Mouse (Mus musculus) midbrain, embryonic 11.5 days (tissue): ENCODE measurements around the gene Efcab12. TPM values are rescaled to one million over a fixed set of nuclear protein-coding genes. Genes with fewer than 3 reads are reported as not detected.

Source experiments
- ATAC-seq: fragments of 200-750 bp; cut with Nextera tagmentation; 2 replicates; pipeline ENCODE4 v1.8.0; 2017; ENCODE audit warnings: moderate TSS enrichment, moderate library complexity; ENCODE audit not compliant: low FRiP score
- DNase-seq: peaks from one replicate; pipeline ENCODE4 v3.0.0; 2015; ENCODE audit warnings: low spot score; ENCODE audit errors: missing footprints
- H3K27ac ChIP-seq: fragments of 300-500 bp; sonication (generic); 2 replicates; pipeline ENCODE4 v1.5.1; 2014; ENCODE audit warnings: low read depth, low read length
- H3K27me3 ChIP-seq: fragments of 300-500 bp; sonication (generic); 2 replicates; pipeline ENCODE4 v1.6.1; 2014; ENCODE audit warnings: mild to moderate bottlenecking, low read length, moderate library complexity, mixed read lengths; ENCODE audit not compliant: control insufficient read depth, insufficient read depth
- H3K36me3 ChIP-seq: fragments of 300-500 bp; sonication (generic); 2 replicates; pipeline ENCODE4 v1.6.1; 2014; ENCODE audit warnings: mild to moderate bottlenecking, low read length, moderate library complexity, mixed read lengths; ENCODE audit not compliant: control insufficient read depth, insufficient read depth
- H3K4me1 ChIP-seq: fragments of 300-500 bp; sonication (generic); 2 replicates; pipeline ENCODE4 v1.6.1; 2014; ENCODE audit warnings: low read length; ENCODE audit not compliant: control insufficient read depth, insufficient read depth
- H3K4me2 ChIP-seq: fragments of 300-500 bp; sonication (generic); 2 replicates; pipeline ENCODE4 v1.6.1; 2014; ENCODE audit warnings: mild to moderate bottlenecking, moderate library complexity
- H3K4me3 ChIP-seq: fragments of 300-500 bp; sonication (generic); 2 replicates; pipeline ENCODE4 v1.5.1; 2014; ENCODE audit warnings: low read depth, low read length
- H3K9ac ChIP-seq: fragments of 300-500 bp; sonication (generic); 2 replicates; pipeline ENCODE4 v1.6.1; 2014; ENCODE audit warnings: low read length
- H3K9me3 ChIP-seq: fragments of 300-500 bp; sonication (generic); 2 replicates; pipeline ENCODE4 v1.6.1; 2016; ENCODE audit warnings: low read length; ENCODE audit not compliant: control insufficient read depth
- WGBS: fragments of 180-500 bp; shearing (Covaris S2); extraction: QIAGEN DNeasy Blood & Tissue Kit; methylation state at CpG from one replicate; pipeline ENCODE4 v1.1.7; 2014; 5-methylcytosine and 5-hydroxymethylcytosine counted together
- polyA plus RNA-seq: library from polyadenylated mRNA; unstranded; fragments of >200 nt; fragmentation: Nextera tagmentation; extraction: Ambion mirVana; gene quantifications from 2 replicates; pipeline ENCODE4 v1.2.1, GENCODE M21; 2014

Gene Efcab12
- polyA plus RNA-seq, 1 experiment from 2014 or later = 1.7 TPM

- Histone ChIP-seq H3K9me3 (no peaks in the 10 kb centered on the region), H3K4me1 (peaks cover 8% of the 10 kb centered on the region), H3K9ac (peak overlapping the region; percentile 74), H3K27ac (peak overlapping the region; percentile 78), H3K4me3 (peak overlapping the region; percentile 59), H3K4me2 (peak overlapping the region; percentile 71), H3K36me3 (peaks cover 5% of the 10 kb centered on the region; the same call in 1 of the 2 replicates), H3K27me3 (no peaks in the 10 kb centered on the region)
- WGBS = 5% methylated on average over 20 of the region's 20 CpGs
- no peak for DNase-seq
- ATAC-seq = no peak
Measured at GRCm38 (mm10) chr6:115852446-115853090, 14.4 kb upstream of the Efcab12 start.

GRCm38 (mm10) chr6:115848598-115849304, 10.5 kb upstream of the Efcab12 start:
- H3K27ac ChIP-seq = no peak overlapping the region
- H3K4me1 ChIP-seq = peaks cover 8% of the 10 kb centered on the region
- 95% methylated on average over 10 of the region's 10 CpGs for whole genome bisulfite sequencing
- H3K27me3 ChIP-seq = no peaks in the 10 kb centered on the region
- DNase-seq = no peak
- no peak overlapping the region for H3K4me2 ChIP-seq
- no peak overlapping the region for H3K9ac ChIP-seq
- H3K9me3 ChIP-seq = no peaks in the 10 kb centered on the region
- peaks cover 13% of the 10 kb centered on the region; the same call in 1 of the 2 replicates for H3K36me3 ChIP-seq
- H3K4me3 ChIP-seq = no peak overlapping the region
- no peak for ATAC-seq

GRCm38 (mm10) chr6:115846640-115847411, 8.6 kb upstream of the Efcab12 start:
- H3K4me3 ChIP-seq = no peak overlapping the region
- DNase-seq (peak; percentile 93), ATAC-seq (peak; percentile 22; the same call in 1 of the 2 replicates)
- peaks cover 18% of the 10 kb centered on the region; the same call in 1 of the 2 replicates for H3K36me3 ChIP-seq
- 50% methylated on average over 7 of the region's 8 CpGs for WGBS
- no peaks in the 10 kb centered on the region for H3K9me3 ChIP-seq
- no peaks in the 10 kb centered on the region for H3K27me3 ChIP-seq
- H3K4me2 ChIP-seq = no peak overlapping the region
- H3K4me1 ChIP-seq = peaks cover under 1% of the 10 kb centered on the region; the same call in 1 of the 2 replicates
- H3K27ac ChIP-seq = no peak overlapping the region
- no peak overlapping the region for H3K9ac ChIP-seq

- WGBS = 95% methylated on average over 4 of the region's 4 CpGs
- ATAC-seq = no peak
- Histone ChIP-seq H3K36me3 (peaks cover 18% of the 10 kb centered on the region; the same call in 1 of the 2 replicates), H3K9ac (no peak overlapping the region), H3K27me3 (no peaks in the 10 kb centered on the region), H3K4me2 (no peak overlapping the region), H3K9me3 (no peaks in the 10 kb centered on the region), H3K4me3 (no peak overlapping the region), H3K27ac (no peak overlapping the region), H3K4me1 (no peaks in the 10 kb centered on the region)
- DNase-seq = no peak
Measured at GRCm38 (mm10) chr6:115845006-115845405, 6.8 kb upstream of the Efcab12 start.

- Histone ChIP-seq H3K9me3 (no peaks in the 10 kb centered on the region), H3K4me3 (peak overlapping the region; percentile 18; the same call in 1 of the 2 replicates), H3K36me3 (peaks cover 5% of the 10 kb centered on the region; the same call in 1 of the 2 replicates), H3K9ac (no peak overlapping the region), H3K27ac (no peak overlapping the region), H3K4me2 (peak overlapping the region; percentile 43), H3K27me3 (no peaks in the 10 kb centered on the region), H3K4me1 (no peaks in the 10 kb centered on the region)
- ATAC-seq (peak; percentile 30; the same call in 1 of the 2 replicates), DNase-seq (no peak)
- WGBS = 64% methylated on average over 5 of the region's 5 CpGs
Measured at GRCm38 (mm10) chr6:115838745-115839144, 533 bp upstream of the Efcab12 start.

GRCm38 (mm10) chr6:115833861-115834260, 4.4 kb downstream of the Efcab12 start:
- no peak overlapping the region for H3K4me3 ChIP-seq
- DNase-seq = no peak
- H3K9ac ChIP-seq = no peak overlapping the region
- ATAC-seq = no peak
- H3K27me3 ChIP-seq = no peaks in the 10 kb centered on the region
- H3K9me3 ChIP-seq = no peaks in the 10 kb centered on the region
- H3K36me3 ChIP-seq = no peaks in the 10 kb centered on the region
- H3K27ac ChIP-seq = no peak overlapping the region
- H3K4me2 ChIP-seq = no peak overlapping the region
- H3K4me1 ChIP-seq = no peaks in the 10 kb centered on the region

- H3K27me3 ChIP-seq = no peaks in the 10 kb centered on the region
- WGBS = 88% methylated on average over 2 of the region's 2 CpGs
- DNase-seq = no peak
Measured at GRCm38 (mm10) chr6:115832152-115832850, 5.9 kb downstream of the Efcab12 start.

GRCm38 (mm10) chr6:115830779-115831601, 7.2 kb downstream of the Efcab12 start:
- Histone ChIP-seq H3K36me3 (no peaks in the 10 kb centered on the region), H3K27me3 (no peaks in the 10 kb centered on the region), H3K4me2 (no peak overlapping the region), H3K4me1 (no peaks in the 10 kb centered on the region), H3K9ac (no peak overlapping the region), H3K27ac (no peak overlapping the region), H3K9me3 (no peaks in the 10 kb centered on the region), H3K4me3 (no peak overlapping the region)
- WGBS = 88% methylated on average over 6 of the region's 6 CpGs
- DNase-seq (no peak), ATAC-seq (no peak)

More at GRCm38 (mm10) chr6:115832152-115832850, 5.9 kb downstream of the Efcab12 start:
- no peaks in the 10 kb centered on the region for H3K4me1 ChIP-seq
- no peak for ATAC-seq
- no peaks in the 10 kb centered on the region for H3K9me3 ChIP-seq
- no peak overlapping the region for H3K4me2 ChIP-seq
- H3K27ac ChIP-seq = no peak overlapping the region
- H3K36me3 ChIP-seq = no peaks in the 10 kb centered on the region
- no peak overlapping the region for H3K4me3 ChIP-seq
- H3K9ac ChIP-seq = no peak overlapping the region
